Mouse (Mus musculus) embryonic fibroblast, embryonic 13.5 days (primary cell): ENCODE measurements around the gene Kcnh4.

Experiments used
- CTCF ChIP-seq: IDR thresholded peaks from 2 replicates; pipeline ENCODE4 v1.5.1; 2011; ENCODE audit warnings: mild to moderate bottlenecking, control low read depth, low read length, moderate library complexity, borderline replicate concordance; ENCODE audit not compliant: insufficient read depth
- POLR2A ChIP-seq: IDR thresholded peaks from 2 replicates; pipeline ENCODE4 v1.6.1; 2011; ENCODE audit warnings: low read depth, mild to moderate bottlenecking, control low read depth, low read length, moderate library complexity

- TF ChIP-seq CTCF = no peak
- no peak for TF ChIP-seq POLR2A
Measured at GRCm38 (mm10) chr11:100690389-100690788, 69.4 kb downstream of the Kcnh4 start.
